Comparison of ENCODE assay signal across 8 mouse cellular contexts in genomic region chr3:95771985-95772384, GRCm38 (mm10). TPM values are rescaled to one million over a fixed set of nuclear protein-coding genes. Genes with fewer than 3 reads are reported as not detected.
DNase-seq lines count a peak whose midpoint lies in the region; ATAC-seq and TF ChIP-seq lines count a peak whose summit lies in the region.

No protein-coding gene starts in this region.

- H3K4me1 ChIP-seq in midbrain, postnatal 0 days (ENCODE audit: insufficient read depth, low read length): no peaks in the 10 kb centered on the region
- no peaks in the 10 kb centered on the region for H3K4me1 ChIP-seq in midbrain, embryonic 15.5 days

- H3K4me2 ChIP-seq in midbrain, postnatal 0 days (ENCODE audit: low read depth, low read length, poor library complexity, severe bottlenecking): no peak overlapping the region
- H3K4me2 ChIP-seq in midbrain, embryonic 15.5 days: no peak overlapping the region

- no peaks in the 10 kb centered on the region for H3K27me3 ChIP-seq in midbrain, postnatal 0 days (ENCODE audit: insufficient read depth, low read length)
- no peaks in the 10 kb centered on the region for H3K27me3 ChIP-seq in midbrain, embryonic 15.5 days (replicated peaks)

- ATAC-seq in frontal cortex, adult (ENCODE audit: low TSS enrichment): peak; percentile 31; the same call in 1 of the 2 replicates
- no peak for ATAC-seq in midbrain, postnatal 0 days (ENCODE audit: low FRiP score)
- no peak for ATAC-seq in midbrain, embryonic 15.5 days (replicated peaks)

- no peak overlapping the region for H3K9ac ChIP-seq in midbrain, postnatal 0 days (replicated peaks; ENCODE audit: low read length, poor library complexity, severe bottlenecking)
- no peak overlapping the region for H3K9ac ChIP-seq in midbrain, embryonic 15.5 days

- DNase-seq in frontal cortex, adult 2 months (ENCODE audit: extremely low spot score in 1 of 2, low spot score in 1 of 2): no peak
- peak; percentile 35 for DNase-seq in midbrain, postnatal 0 days (ENCODE audit: low spot score)
- peak; percentile 52 for DNase-seq in heart, postnatal 4 days
- peak; percentile 59 for DNase-seq in thymus, postnatal 4 days
- no peak for DNase-seq in right cerebral cortex, postnatal 25 days
- DNase-seq in left cerebral cortex, adult 9 months (ENCODE audit: low spot score in 2 of 2): no peak

- peaks cover 29% of the 10 kb centered on the region for H3K36me3 ChIP-seq in midbrain, postnatal 0 days (ENCODE audit: insufficient read depth, low read length)
- peaks cover 32% of the 10 kb centered on the region for H3K36me3 ChIP-seq in midbrain, embryonic 15.5 days (replicated peaks)

- H3K27ac ChIP-seq in midbrain, postnatal 0 days (ENCODE audit: low read depth, low read length): no peak overlapping the region
- H3K27ac ChIP-seq in midbrain, embryonic 15.5 days: no peak overlapping the region

- no peaks in the 10 kb centered on the region for H3K9me3 ChIP-seq in midbrain, postnatal 0 days (ENCODE audit: low read length)
- no peaks in the 10 kb centered on the region for H3K9me3 ChIP-seq in midbrain, embryonic 15.5 days

- peak; percentile 74 for TF ChIP-seq CTCF in midbrain, postnatal 0 days (IDR thresholded peaks at IDR 0.05)

- H3K4me3 ChIP-seq in midbrain, postnatal 0 days (ENCODE audit: low read depth, low read length): no peak overlapping the region
- H3K4me3 ChIP-seq in midbrain, embryonic 15.5 days: no peak overlapping the region

RNA-seq across cellular contexts. Expression of gene Tars2, which starts 12.0 kb away (rescaled TPM):
- polyA plus RNA-seq in frontal cortex, adult 2 months (2012; rRNA removed): 37.5 and 38.4 TPM in 2 replicates
- 34.7 and 39.8 TPM in 2 replicates for total RNA-seq in midbrain, postnatal 0 days (2014; rRNA removed)
- 40.8 and 45.0 TPM in 2 replicates for polyA plus RNA-seq in midbrain, postnatal 0 days (2015; fragmentation: Nextera tagmentation; extraction: Ambion mirVana)
- 49.2 and 51.1 TPM in 2 replicates for polyA plus RNA-seq in midbrain, embryonic 15.5 days (2015; fragmentation: Nextera tagmentation; extraction: Ambion mirVana)
- 10 to 100 TPM; 31.1 to 36.1 TPM for total RNA-seq in heart, postnatal 4 days (2021)

RNA-seq across cellular contexts. Expression of gene Ecm1, which starts 32.6 kb away (rescaled TPM):
- polyA plus RNA-seq in frontal cortex, adult 2 months (2012; rRNA removed): 19.9 and 23.0 TPM in 2 replicates
- 6.2 and 9.9 TPM in 2 replicates for total RNA-seq in midbrain, postnatal 0 days (2014; rRNA removed)
- 9.7 and 10.8 TPM in 2 replicates for polyA plus RNA-seq in midbrain, postnatal 0 days (2015; fragmentation: Nextera tagmentation; extraction: Ambion mirVana)
- polyA plus RNA-seq in midbrain, embryonic 15.5 days (2015; fragmentation: Nextera tagmentation; extraction: Ambion mirVana): 11.3 and 12.3 TPM in 2 replicates
- total RNA-seq in heart, postnatal 4 days (2021): 10 to 100 TPM; 41.3 to 43.8 TPM

RNA-seq across cellular contexts. Expression of gene Rprd2, which starts 46.7 kb away (rescaled TPM):
- polyA plus RNA-seq in frontal cortex, adult 2 months (2012; rRNA removed): 24.6 and 28.5 TPM in 2 replicates
- total RNA-seq in midbrain, postnatal 0 days (2014; rRNA removed): 28.8 and 30.6 TPM in 2 replicates
- 20.1 and 23.6 TPM in 2 replicates for polyA plus RNA-seq in midbrain, postnatal 0 days (2015; fragmentation: Nextera tagmentation; extraction: Ambion mirVana)
- polyA plus RNA-seq in midbrain, embryonic 15.5 days (2015; fragmentation: Nextera tagmentation; extraction: Ambion mirVana): 22.8 and 25.2 TPM in 2 replicates
- 10 to 100 TPM; 50.9 to 53.6 TPM for total RNA-seq in heart, postnatal 4 days (2021)

Comparison
In these comparisons a context has a peak if more than half of its experiments do, and no peak if none do; other contexts are left out.
1. DNase-seq: peak in midbrain, postnatal 0 days (single experiment), heart, postnatal 4 days (single experiment) and thymus, postnatal 4 days (single experiment); none in frontal cortex, adult 2 months (0 of 2), right cerebral cortex, postnatal 25 days (single experiment) and left cerebral cortex, adult 9 months (0 of 2).